Mouse (Mus musculus) heart, postnatal 0 days (tissue): ENCODE data around the gene Rgs12.

Source experiments
- CTCF ChIP-seq: IDR thresholded peaks from 2 replicates; pipeline ENCODE4 v1.5.1; 2016; ENCODE audit warnings: antibody characterized with exemption, control low read depth, low read depth
- EP300 ChIP-seq: IDR thresholded peaks from 2 replicates; pipeline ENCODE4 v1.6.1; 2016; ENCODE audit warnings: antibody characterized with exemption, low read depth

DNA sequence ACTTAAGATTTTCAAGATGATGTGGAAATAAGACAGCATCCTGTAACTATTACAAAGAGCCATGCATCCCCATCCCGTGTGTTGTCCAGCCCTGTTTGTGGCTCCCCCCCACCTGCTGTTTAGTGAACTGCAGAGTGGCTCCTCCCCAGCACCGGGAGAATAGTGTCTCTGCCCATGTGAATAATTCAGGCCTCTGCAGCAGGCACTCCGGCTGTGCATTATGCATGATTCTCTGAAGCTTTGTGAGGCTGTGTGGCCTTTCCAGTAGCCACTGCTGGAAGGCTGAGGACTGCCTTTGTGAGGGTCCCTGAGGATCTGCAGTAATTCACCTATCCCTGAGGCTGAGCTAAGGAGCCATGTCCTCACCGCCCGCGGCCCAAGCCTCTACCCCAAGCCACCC lies 64.8 kb downstream of the Rgs12 start:
- TF ChIP-seq CTCF (no peak), EP300 (no peak)
